Mouse (Mus musculus) urinary bladder, postnatal 4 days (tissue): ENCODE measurements around the gene Ccnb2.

Experiments used
- DNase-seq, 2 experiments: peaks; one replicate each; pipeline ENCODE4 v3.0.0; 2021 to 2022; ENCODE audit warnings: low spot score in 2 of 2

The Ccnb2 gene

GRCm38 (mm10) chr9:70384494-70384893, 36.9 kb downstream of the Ccnb2 start:
- DNase-seq, result no peak

- no peak for DNase-seq
Measured at GRCm38 (mm10) chr9:70383750-70384149, 37.6 kb downstream of the Ccnb2 start.

GRCm38 (mm10) chr9:70382091-70382490, 39.3 kb downstream of the Ccnb2 start:
- DNase-seq, result no peak

GRCm38 (mm10) chr9:70379502-70380467, 41.6 kb downstream of the Ccnb2 start:
- no peak for DNase-seq

- no peak for DNase-seq
Measured at GRCm38 (mm10) chr9:70371638-70372037, 49.7 kb downstream of the Ccnb2 start.

GRCm38 (mm10) chr9:70366898-70367297, 54.4 kb downstream of the Ccnb2 start:
- no peak for DNase-seq

- DNase-seq, result no peak
Measured at GRCm38 (mm10) chr9:70365915-70366314, 55.4 kb downstream of the Ccnb2 start.

GRCm38 (mm10) chr9:70364741-70365140, 56.6 kb downstream of the Ccnb2 start:
- DNase-seq, result no peak

GRCm38 (mm10) chr9:70359402-70360131, 61.8 kb downstream of the Ccnb2 start:
- DNase-seq, result no peak
